Mouse (Mus musculus) midbrain, postnatal 0 days (tissue): ENCODE results near the gene Dppa5a. TPM values are rescaled to one million over a fixed set of nuclear protein-coding genes. Genes with fewer than 3 reads are reported as not detected.

Experiments used
- ATAC-seq: fragments of 200-750 bp; cut with Nextera tagmentation; 2 replicates; pipeline ENCODE4 v1.8.0; 2017; ENCODE audit warnings: moderate number of reproducible peaks, mild to moderate bottlenecking, moderate TSS enrichment, moderate library complexity; ENCODE audit not compliant: low FRiP score
- DNase-seq: peaks from one replicate; pipeline ENCODE4 v3.0.0-alpha.2; 2015; ENCODE audit warnings: low spot score
- H3K27ac ChIP-seq: fragments of 300-500 bp; sonication (generic); 2 replicates; pipeline ENCODE4 v1.5.1; 2014; ENCODE audit warnings: low read depth, mild to moderate bottlenecking, low read length, mixed read lengths
- H3K27me3 ChIP-seq: fragments of 300-500 bp; sonication (generic); 2 replicates; pipeline ENCODE4 v1.6.1; 2014; ENCODE audit warnings: low read length, control low read depth, mixed read lengths; ENCODE audit not compliant: insufficient read depth
- H3K36me3 ChIP-seq: fragments of 300-500 bp; sonication (generic); 2 replicates; pipeline ENCODE4 v1.6.1; 2014; ENCODE audit warnings: low read length, control low read depth, mixed read lengths; ENCODE audit not compliant: insufficient read depth
- H3K4me1 ChIP-seq: fragments of 300-500 bp; sonication (generic); 2 replicates; pipeline ENCODE4 v1.6.1; 2014; ENCODE audit warnings: mild to moderate bottlenecking, control low read depth, antibody characterized with exemption, low read length, mixed read lengths; ENCODE audit not compliant: insufficient read depth
- H3K4me2 ChIP-seq: fragments of 300-500 bp; sonication (generic); 2 replicates; pipeline ENCODE4 v1.6.1; 2014; ENCODE audit warnings: low read depth, mild to moderate bottlenecking, low read length, mixed read lengths; ENCODE audit not compliant: poor library complexity, severe bottlenecking
- H3K4me3 ChIP-seq: fragments of 300-500 bp; sonication (generic); 2 replicates; pipeline ENCODE4 v1.5.1; 2014; ENCODE audit warnings: low read depth, mild to moderate bottlenecking, low read length, moderate library complexity
- H3K9ac ChIP-seq: fragments of 300-500 bp; sonication (generic); replicated peaks from 2 replicates; pipeline ENCODE4 v1.6.1; 2014; ENCODE audit warnings: mild to moderate bottlenecking, low read length, moderate library complexity, mixed read lengths; ENCODE audit not compliant: poor library complexity, severe bottlenecking
- H3K9me3 ChIP-seq: fragments of 300-500 bp; sonication (generic); 2 replicates; pipeline ENCODE4 v1.6.1; 2016; ENCODE audit warnings: low read length, control low read depth
- CTCF ChIP-seq: IDR thresholded peaks from 2 replicates; pipeline ENCODE4 v1.5.1; 2016; ENCODE audit warnings: antibody characterized with exemption, mild to moderate bottlenecking
- WGBS: fragments of 180-500 bp; shearing (Covaris S2); extraction: QIAGEN DNeasy Blood & Tissue Kit; methylation state at CpG from one replicate; pipeline ENCODE4 v1.1.7; 2014; 5-methylcytosine and 5-hydroxymethylcytosine counted together
- polyA plus RNA-seq: library from polyadenylated mRNA; unstranded; fragments of >200 nt; fragmentation: Nextera tagmentation; extraction: Ambion mirVana; gene quantifications from 2 replicates; pipeline ENCODE4 v1.2.1, GENCODE M21; 2015
- total RNA-seq: library from RNA; depleted of rRNA; stranded (reverse); fragments of >200 nt; gene quantifications from 2 replicates; pipeline ENCODE4 v1.2.3, GENCODE M21; 2014

Gene Dppa5a
- total and polyA plus RNA-seq, 2 experiments from 2014 or later: 3.1 to 9.5 TPM

- Histone ChIP-seq H3K27me3 (no peaks in the 10 kb centered on the region), H3K4me3 (peak overlapping the region; percentile 36), H3K4me1 (peaks cover 7% of the 10 kb centered on the region; the same call in 1 of the 2 replicates), H3K36me3 (no peaks in the 10 kb centered on the region), H3K27ac (peak overlapping the region; percentile 71), H3K4me2 (peak overlapping the region; percentile 63), H3K9me3 (no peaks in the 10 kb centered on the region), H3K9ac (peak overlapping the region; percentile 55)
- TF ChIP-seq CTCF: no peak
- ATAC-seq (no peak), DNase-seq (no peak)
- 19% methylated on average over 8 of the region's 8 CpGs for WGBS
Measured at GRCm38 (mm10) chr9:78377546-78377945, 9.6 kb upstream of the Dppa5a start.

- Histone ChIP-seq H3K4me2 (no peak overlapping the region), H3K9ac (no peak overlapping the region), H3K27ac (no peak overlapping the region), H3K9me3 (no peaks in the 10 kb centered on the region), H3K4me1 (peaks cover 7% of the 10 kb centered on the region; the same call in 1 of the 2 replicates), H3K27me3 (no peaks in the 10 kb centered on the region), H3K4me3 (no peak overlapping the region), H3K36me3 (no peaks in the 10 kb centered on the region)
- 77% methylated on average over 4 of the region's 4 CpGs for WGBS
- ATAC-seq (no peak), DNase-seq (no peak)
- TF ChIP-seq CTCF: no peak
Measured at GRCm38 (mm10) chr9:78375486-78375885, 7.5 kb upstream of the Dppa5a start.

GRCm38 (mm10) chr9:78374885-78375389 is 7.0 kb upstream of the Dppa5a start:
- Histone ChIP-seq H3K9ac (no peak overlapping the region), H3K4me3 (no peak overlapping the region), H3K36me3 (no peaks in the 10 kb centered on the region), H3K4me2 (no peak overlapping the region), H3K27ac (no peak overlapping the region), H3K4me1 (peaks cover 7% of the 10 kb centered on the region; the same call in 1 of the 2 replicates), H3K9me3 (no peaks in the 10 kb centered on the region), H3K27me3 (no peaks in the 10 kb centered on the region)
- no peak for ATAC-seq
- no peak for DNase-seq
- WGBS: 80% methylated on average over 1 of the region's 1 CpGs
- TF ChIP-seq CTCF: no peak

DNA sequence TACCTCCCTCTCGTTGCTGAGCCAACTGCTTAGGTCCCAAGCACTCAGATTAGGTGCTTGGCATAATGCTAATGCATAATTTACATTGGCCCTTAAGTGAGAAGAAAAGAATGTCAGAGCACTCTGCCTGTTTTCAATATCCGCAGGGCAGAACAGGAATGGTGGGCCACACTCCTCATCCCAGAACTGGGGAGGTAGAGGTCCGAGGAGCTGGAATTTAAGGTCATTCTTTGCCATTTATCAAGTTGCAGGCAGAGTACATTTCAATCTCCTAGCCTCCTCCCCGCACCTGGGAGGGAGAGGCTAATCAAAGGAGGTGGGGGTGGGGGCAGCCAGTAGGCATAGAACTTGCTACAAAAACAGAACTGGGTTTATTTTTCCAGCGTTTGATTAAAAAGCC is 6.4 kb upstream of the Dppa5a start:
- Histone ChIP-seq H3K4me2 (no peak overlapping the region), H3K9me3 (no peaks in the 10 kb centered on the region), H3K4me1 (peaks cover 7% of the 10 kb centered on the region; the same call in 1 of the 2 replicates), H3K9ac (no peak overlapping the region), H3K27me3 (no peaks in the 10 kb centered on the region), H3K36me3 (no peaks in the 10 kb centered on the region), H3K4me3 (no peak overlapping the region), H3K27ac (no peak overlapping the region)
- no peak for TF ChIP-seq CTCF
- DNase-seq: no peak
- ATAC-seq: no peak
- 65% methylated on average over 5 of the region's 5 CpGs for WGBS

DNA sequence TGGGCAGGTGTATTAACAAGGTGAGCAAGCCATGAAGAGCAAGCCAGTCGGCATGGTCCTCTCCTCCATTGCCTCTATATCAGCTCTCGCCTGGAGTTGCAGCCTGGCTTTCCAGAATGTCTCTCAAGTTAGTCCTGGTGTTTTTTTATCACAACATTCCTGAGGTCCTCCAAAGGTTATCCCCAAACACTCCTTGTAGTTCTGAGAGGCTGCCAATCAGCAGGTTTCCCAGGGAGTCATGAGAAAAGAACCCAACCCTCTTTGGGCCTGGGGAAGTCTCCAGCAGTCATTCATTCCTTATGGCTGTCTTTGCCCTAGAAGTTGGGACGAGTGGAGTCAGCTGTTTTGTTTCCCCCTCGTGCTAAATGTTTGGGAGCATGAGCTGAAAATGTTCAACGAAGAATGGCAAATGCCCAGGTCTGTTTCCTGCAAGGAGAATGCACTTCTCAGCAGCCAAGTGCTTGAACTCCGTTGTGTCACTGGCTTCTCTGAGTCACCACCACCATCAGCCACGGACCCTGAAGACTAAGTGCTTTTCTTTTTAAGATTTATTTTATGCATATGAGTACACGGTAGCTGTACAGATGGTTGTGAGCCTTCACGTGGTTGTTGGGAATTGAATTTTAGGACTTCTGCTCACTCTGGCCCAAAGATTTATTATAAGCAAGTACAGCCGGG is 5.0 kb upstream of the Dppa5a start:
- DNase-seq (no peak), ATAC-seq (no peak)
- TF ChIP-seq CTCF: no peak
- Histone ChIP-seq H3K36me3 (no peaks in the 10 kb centered on the region), H3K9ac (no peak overlapping the region), H3K9me3 (no peaks in the 10 kb centered on the region), H3K4me2 (no peak overlapping the region), H3K4me3 (no peak overlapping the region), H3K27me3 (no peaks in the 10 kb centered on the region), H3K4me1 (peaks cover 3% of the 10 kb centered on the region; the same call in 1 of the 2 replicates), H3K27ac (no peak overlapping the region)
- 84% methylated on average over 10 of the region's 10 CpGs for WGBS

GRCm38 (mm10) chr9:78371441-78371840 is 3.5 kb upstream of the Dppa5a start:
- H3K4me1 ChIP-seq: no peaks in the 10 kb centered on the region
- ATAC-seq (no peak), DNase-seq (no peak)
- no peak overlapping the region for H3K27ac ChIP-seq
- no peaks in the 10 kb centered on the region for H3K36me3 ChIP-seq
- H3K4me2 ChIP-seq: no peak overlapping the region
- H3K27me3 ChIP-seq: no peaks in the 10 kb centered on the region
- no peaks in the 10 kb centered on the region for H3K9me3 ChIP-seq
- H3K4me3 ChIP-seq: no peak overlapping the region
- 95% methylated on average over 3 of the region's 3 CpGs for WGBS
- H3K9ac ChIP-seq: no peak overlapping the region
- no peak for TF ChIP-seq CTCF
